Mouse (Mus musculus) hematopoietic stem cell, adult 5-6 weeks (primary cell): Measurements from ENCODE around the gene Lfng. TPM values are rescaled to one million over a fixed set of nuclear protein-coding genes. Genes with fewer than 3 reads are reported as not detected.

ENCODE experiments used
- ATAC-seq, 2 experiments: fragments of 125-278 bp in 1 of 2; replicated peaks in 1 of 2; 2 replicates each; pipeline ENCODE4 v1.8.0; 2016 to 2017; ENCODE audit warnings: inconsistent platforms in 2 of 2, mild to moderate bottlenecking in 2 of 2, moderate number of reproducible peaks in 2 of 2, low read depth in 1 of 2, moderate TSS enrichment in 1 of 2; ENCODE audit not compliant: low FRiP score in 2 of 2, poor library complexity in 2 of 2, severe bottlenecking in 2 of 2, insufficient read depth in 1 of 2, low TSS enrichment in 1 of 2
- total RNA-seq: library from RNA; stranded (forward); fragments of 172-1452, 232-1000 nt; gene quantifications from 2 replicates; pipeline ENCODE4 v1.2.3, GENCODE M21; 2017

Gene Lfng
- total RNA-seq, 1 experiment from 2014 or later, result 67.3 TPM

DNA sequence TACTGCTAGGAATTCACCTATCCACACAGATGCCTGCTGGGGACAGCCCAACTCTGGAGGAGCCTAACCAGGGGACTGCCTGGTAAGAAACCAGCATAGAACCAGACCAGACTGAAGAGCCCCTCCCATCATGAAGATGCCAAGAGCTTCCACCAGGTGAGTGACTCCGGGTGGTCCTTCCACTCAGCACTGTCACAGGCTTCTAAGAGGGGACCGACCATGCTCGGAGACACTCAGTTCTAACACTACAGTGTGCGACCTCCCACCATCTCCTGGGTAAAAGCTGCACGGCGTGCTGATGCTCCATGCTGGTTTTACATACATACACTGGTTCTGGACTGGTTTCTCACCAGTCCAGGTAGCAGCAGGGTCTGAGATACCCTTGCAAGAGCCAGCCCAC is 39.1 kb downstream of the Lfng start:
- ATAC-seq, result no peak

GRCm38 (mm10) chr5:140647031-140647760 is 40.1 kb downstream of the Lfng start:
- ATAC-seq, result no peak

- no peak for ATAC-seq
These were observed 40.9 kb downstream of the Lfng start for GRCm38 (mm10) chr5:140647821-140648518.

DNA sequence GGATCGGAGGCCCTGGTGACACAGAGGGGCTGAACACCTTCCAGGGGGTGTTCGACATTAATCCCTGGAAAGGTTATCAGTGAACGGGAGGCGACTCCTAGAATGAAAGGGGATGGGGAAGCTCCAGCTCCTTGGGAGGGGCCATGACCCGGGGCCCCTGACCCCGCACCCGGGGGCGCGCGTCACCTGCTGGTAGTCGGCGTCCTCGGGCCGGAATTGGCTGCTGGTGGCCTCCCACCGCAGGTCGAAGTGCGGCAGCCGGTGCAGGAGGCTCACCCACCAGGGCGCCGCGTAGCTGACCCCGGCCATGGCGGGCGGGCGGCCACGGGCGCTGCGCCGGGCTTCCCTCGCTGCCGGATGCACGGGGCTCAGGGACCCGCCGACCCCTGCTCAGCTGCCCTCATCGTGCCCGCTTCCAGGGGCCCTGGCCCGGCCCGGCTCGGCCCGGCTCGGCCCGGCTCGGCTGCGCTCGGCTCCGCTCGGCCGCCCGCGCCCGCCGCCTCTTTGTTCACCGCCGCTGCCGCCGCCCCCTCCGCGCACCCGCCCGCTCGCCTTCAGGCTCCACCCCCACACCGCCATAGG is 41.5 kb downstream of the Lfng start, which contains the start of gene Ttyh3:
Gene Ttyh3, minus strand, starts transcription at position 513 of the 582 bp plus-strand sequence.
- no peak for ATAC-seq

DNA sequence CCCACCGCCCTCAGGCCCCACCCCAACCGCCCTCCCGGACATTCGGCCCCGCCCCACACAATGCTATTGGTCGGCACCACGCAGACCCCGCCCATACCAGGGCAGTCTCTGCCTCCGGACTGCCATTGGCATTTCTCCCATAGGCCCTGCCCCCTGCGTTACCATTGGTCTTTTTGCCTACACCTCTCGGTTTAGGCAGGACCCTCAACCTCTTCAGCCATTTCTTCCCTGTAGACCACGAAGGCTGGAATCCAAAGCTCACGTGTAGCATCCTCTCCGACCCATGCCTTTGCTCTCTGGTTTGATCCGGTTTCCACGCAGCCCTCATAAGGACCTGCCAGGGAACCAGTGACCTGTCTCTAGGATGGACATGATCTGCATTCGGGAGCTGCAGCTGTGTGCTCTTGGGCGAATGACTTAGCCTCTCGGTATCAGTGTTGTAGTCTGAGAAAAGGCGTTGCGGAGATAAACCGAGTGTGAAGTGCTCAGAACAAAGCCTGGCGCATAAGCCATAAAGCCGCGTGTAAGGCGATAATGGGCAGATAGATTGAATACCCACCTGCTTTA is 42.1 kb downstream of the Lfng start:
- ATAC-seq, result peak; percentile 91 to 92

DNA sequence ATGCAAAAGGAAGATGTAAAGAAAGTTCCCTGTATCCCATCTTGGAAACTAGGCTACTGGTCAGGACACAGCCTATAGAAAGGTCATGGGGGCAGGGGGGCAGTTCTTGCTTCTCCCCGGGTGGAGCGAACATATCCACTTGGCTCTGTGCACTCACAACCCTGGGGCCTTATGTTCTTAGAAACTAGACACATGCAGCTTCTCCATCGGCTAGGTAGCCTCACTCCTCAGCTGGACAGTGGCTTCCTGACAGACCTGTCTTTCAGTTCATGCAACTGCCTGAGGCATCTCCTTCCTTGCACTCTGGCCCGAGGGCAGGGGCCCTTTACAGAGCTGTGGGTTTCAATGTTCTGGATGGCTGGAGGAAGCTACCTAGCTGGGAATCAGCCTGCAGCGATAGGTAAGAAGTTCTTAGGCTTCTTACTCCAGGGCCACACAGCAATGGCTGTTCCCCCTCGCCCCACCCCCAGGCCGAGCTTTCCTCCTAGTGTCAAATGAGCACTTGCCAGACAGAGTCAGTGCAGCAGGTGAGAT is 42.8 kb downstream of the Lfng start:
- ATAC-seq, result no peak

- ATAC-seq, result no peak
These were observed 44.1 kb downstream of the Lfng start for GRCm38 (mm10) chr5:140651231-140651630.

- ATAC-seq, result no peak
These were observed 45.5 kb downstream of the Lfng start for GRCm38 (mm10) chr5:140652587-140652986.

- ATAC-seq, result no peak
These were observed 47.2 kb downstream of the Lfng start for GRCm38 (mm10) chr5:140654096-140654845.

DNA sequence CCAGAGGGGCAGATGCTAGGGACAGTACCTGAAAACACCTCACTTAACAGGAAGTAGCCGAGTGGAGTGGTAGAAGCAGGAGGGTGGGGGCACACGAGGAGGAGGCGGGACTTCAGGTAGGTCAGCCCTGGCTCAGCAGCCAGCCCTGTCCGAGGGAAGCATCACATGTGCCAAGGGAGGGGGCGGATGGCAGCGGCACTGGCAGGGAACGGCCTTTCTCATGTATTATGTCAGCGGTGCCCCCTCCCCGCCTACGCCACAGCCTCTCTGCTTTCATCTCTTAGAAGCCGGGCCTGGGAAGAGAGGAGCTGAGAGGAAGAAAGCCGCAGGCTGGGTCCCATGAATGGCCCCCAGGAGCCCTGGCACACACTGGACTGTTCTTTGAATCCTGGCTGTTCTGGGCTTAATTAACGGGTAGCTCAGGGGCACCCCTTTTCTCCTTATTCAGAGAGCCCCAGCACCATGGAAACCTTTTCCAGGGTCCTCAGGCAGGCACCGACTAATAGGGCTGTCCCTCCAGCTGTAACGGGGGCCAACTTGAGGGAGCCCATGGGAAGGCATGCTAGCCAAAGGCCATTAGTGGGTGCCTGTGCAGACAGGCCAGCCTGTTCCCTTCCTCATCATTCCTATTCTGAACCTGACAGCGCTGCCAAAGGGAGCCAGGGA is 52.6 kb downstream of the Lfng start:
- no peak for ATAC-seq

DNA sequence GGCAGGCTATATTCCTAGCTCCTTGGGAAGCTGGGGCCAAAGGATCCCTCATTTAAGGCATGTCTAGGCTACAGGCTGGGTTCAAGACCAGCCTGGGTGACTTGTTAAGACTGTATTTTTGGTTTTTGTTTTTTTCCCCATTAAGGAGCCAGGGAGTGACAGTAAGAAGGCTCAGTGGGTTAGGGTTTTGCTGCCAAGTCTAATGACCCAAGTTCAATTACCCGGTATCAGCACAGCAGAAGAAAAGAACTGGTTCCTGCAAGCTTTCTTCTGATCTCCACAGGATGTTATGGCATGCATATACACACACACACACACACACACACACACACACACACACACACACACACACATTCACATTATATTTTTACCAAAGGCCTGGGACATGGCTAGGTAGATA is 53.3 kb downstream of the Lfng start:
- no peak for ATAC-seq

DNA sequence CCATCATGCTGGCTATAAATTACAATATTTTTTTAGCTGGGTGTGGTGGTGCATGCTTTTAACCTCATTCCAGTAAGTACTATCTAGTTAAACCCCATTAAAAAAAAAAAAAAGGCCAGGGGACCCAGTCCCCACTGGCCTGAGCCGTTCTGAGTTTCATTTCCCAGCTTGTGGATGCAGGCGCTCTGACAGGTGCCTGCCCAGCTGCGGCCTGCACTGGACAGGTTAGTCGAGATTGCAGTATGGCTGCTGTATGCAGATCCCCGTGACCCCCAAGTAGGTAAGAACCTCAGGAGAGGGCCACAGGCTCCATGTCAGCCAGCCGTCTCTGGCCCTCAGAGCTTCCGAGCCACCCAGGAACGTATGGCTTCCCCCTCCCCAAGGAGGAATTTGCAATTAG is 54.3 kb downstream of the Lfng start:
- ATAC-seq, result no peak

DNA sequence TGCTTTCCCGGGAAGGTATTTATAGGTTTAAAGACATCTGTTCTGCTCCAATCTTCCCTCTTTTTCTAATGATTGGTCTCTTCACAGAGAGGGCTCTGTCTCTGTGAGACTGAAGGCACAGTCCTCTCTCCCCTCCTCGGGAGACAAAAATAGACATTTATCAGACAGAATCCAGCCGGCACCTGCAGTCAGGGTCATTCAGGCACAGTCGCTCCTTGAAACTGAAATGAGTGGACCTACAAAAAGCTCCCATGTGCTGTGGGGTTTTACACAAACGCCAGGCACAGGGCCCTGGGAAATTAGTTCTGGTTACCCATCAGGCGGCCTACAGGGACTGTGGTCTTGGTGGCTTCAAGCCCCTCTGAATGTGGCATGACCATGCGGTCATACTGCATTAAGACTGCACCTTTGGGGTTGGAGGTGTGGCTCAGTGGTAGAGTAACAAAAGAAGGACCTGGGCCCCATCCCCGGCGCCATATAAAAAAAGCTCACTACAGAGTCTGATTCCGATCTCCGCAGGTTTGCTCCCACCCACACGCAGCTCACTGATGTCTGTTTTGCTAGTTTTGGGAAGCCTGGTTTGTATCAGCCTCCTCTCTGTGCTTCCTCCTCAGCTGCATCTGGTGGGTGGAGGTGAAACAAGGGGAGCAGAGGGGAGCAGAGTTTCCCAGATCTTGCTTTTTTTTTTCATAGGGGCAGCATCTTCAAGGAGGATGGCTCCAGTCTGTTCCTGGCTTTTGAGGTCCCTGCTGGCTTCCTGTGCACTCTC is 54.9 kb downstream of the Lfng start:
- no peak for ATAC-seq

DNA sequence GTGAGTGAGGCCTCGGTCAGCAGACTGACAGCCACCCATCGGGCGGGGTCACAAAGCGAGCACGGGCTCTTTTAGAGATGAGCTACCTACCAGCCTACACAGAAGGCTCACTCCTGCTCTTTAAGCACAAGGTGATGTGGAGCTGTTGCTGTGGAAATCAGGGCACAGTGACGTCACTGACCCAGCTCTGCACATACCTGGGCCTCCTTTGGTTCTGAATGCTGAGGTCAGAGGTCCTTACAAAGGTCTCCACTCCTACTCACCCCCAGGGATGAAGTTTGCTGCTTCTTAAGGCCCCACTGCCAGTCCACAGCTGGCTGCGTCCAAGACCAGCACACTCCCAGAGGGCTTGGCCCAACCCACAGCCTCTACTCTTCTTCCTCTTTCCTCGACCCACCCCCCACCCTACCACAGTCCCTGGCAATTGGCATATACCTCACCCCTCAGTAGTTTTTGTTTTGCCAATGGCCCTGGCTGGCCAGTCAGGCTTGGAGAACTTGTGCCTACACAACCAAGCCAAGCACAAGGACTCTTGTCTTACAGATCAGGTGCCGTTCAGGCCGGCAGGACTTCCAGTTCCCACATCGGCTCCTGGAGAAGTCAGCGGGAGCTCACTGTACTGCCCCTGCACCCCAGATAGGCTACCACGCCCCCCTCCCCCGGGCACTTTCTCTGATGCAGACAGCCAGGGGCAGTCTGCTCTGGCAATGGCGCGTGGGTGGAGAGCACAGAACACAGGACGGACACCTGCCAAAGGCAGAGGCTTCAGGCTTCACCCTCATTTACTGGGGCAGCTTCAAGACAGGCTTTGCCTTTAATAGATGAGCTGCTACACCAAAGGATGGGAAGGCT is 55.8 kb downstream of the Lfng start:
- peak; percentile 68 to 80 for ATAC-seq

GRCm38 (mm10) chr5:140663621-140664180 is 56.6 kb downstream of the Lfng start:
- ATAC-seq, result peak; percentile 68 to 82
